Mouse (Mus musculus): ENCODE data around the gene Arhgap4. TPM values are rescaled to one million over a fixed set of nuclear protein-coding genes. Genes with fewer than 3 reads are reported as not detected.
A peak's percentile ranks its signal among the peaks of the same experiment; 100 is the strongest.

The Arhgap4 gene
- polyA plus RNA-seq, 2 experiments = 3.5 to 7.8 TPM

DNA sequence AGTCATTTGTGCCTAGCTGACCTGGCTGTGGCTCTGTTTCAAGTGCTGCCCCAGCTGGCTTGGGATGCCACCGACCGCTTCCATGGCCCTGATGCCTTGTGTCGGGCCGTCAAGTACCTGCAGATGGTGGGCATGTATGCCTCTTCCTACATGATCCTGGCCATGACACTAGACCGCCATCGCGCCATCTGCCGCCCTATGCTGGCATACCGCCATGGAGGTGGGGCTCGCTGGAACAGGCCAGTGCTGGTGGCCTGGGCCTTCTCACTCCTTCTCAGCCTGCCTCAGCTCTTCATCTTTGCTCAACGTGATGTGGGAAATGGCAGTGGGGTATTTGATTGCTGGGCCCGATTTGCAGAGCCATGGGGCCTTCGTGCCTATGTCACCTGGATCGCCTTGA lies 28.8 kb downstream of the Arhgap4 start:
- no peaks in the 10 kb centered on the region for H3K9me3 ChIP-seq (ENCODE audit: control insufficient read depth, low read length)
- no peak overlapping the region for H3K9ac ChIP-seq (replicated peaks)

DNA sequence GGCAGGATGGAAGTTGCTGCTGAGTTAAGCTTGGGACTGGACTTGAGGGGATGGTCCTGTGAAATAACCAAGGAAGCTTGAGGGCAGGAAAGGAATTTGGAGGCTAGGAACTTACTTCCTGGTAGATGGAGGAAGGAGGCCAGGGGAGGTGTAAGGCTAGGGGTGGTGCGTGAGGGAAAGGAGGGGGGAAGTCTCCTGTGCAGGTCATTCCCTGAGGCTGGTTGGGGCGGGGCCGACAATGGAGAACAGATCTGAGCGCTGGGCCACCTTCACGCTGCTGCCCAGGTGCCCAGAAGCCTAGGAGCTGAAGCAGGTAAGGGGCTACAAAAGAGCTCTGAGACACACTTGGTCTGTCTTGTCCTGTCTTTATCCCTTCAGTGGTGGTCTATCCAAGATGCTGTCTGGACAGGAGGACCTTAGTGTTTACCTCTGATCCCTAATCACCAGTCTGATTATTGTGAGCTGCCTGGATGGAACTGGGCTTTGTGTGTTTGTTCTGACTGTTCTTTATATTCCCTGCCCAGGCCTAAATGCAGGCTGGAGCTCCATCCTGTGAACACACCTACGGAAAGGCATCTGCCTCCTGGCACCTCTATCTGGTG lies 30.0 kb downstream of the Arhgap4 start, which contains the start of gene Avpr2:
TSS of gene Avpr2 (plus strand) at position 552 of the 602 bp plus-strand sequence.
- ATAC-seq (ENCODE audit: insufficient read depth) (no peak), DNase-seq (ENCODE audit: low read depth in 3 of 3, low spot score in 3 of 3) (no peak)
- peaks cover 2% of the 10 kb centered on the region; the same call in 1 of the 2 replicates for H3K27me3 ChIP-seq (ENCODE audit: control insufficient read depth, insufficient read depth, low read length)
- no peak within 1 kb of the TSS for H3K27ac ChIP-seq
- WGBS (ENCODE audit: insufficient replicate concordance) = 61% methylated on average over 6 of the region's 6 CpGs
- TF ChIP-seq EP300 (IDR thresholded peaks at IDR 0.05; ENCODE audit: low read depth) (no peak), CTCF (IDR thresholded peaks at IDR 0.05; ENCODE audit: low read depth) (no peak)
- H3K9ac ChIP-seq (replicated peaks) = no peak within 1 kb of the TSS
- H3K9me3 ChIP-seq (ENCODE audit: control insufficient read depth, low read length) = no peaks in the 10 kb centered on the region
- no peak within 1 kb of the TSS for H3K4me3 ChIP-seq (ENCODE audit: insufficient read depth in 1 of 2, low read depth in 2 of 2, low read length in 2 of 2)
- H3K36me3 ChIP-seq (replicated peaks; ENCODE audit: control insufficient read depth, insufficient read depth, low read depth) = no peaks in the 10 kb centered on the region
- no peaks in the 10 kb centered on the region for H3K4me1 ChIP-seq (replicated peaks; ENCODE audit: control insufficient read depth in 2 of 2, insufficient read depth in 2 of 2, low read length in 1 of 2)
- H3K4me2 ChIP-seq (ENCODE audit: low read depth) = no peak within 1 kb of the TSS

More for the DNA sequence above, 28.8 kb downstream of the Arhgap4 start:
- ATAC-seq (ENCODE audit: insufficient read depth) = no peak
- Histone ChIP-seq H3K27me3 (ENCODE audit: control insufficient read depth, insufficient read depth, low read length) (peaks cover 2% of the 10 kb centered on the region; the same call in 1 of the 2 replicates), H3K4me3 (ENCODE audit: insufficient read depth in 1 of 2, low read depth in 2 of 2, low read length in 2 of 2) (no peak overlapping the region), H3K4me1 (replicated peaks; ENCODE audit: control insufficient read depth in 2 of 2, insufficient read depth in 2 of 2, low read length in 1 of 2) (no peaks in the 10 kb centered on the region), H3K36me3 (replicated peaks; ENCODE audit: control insufficient read depth, insufficient read depth, low read depth) (no peaks in the 10 kb centered on the region), H3K27ac (no peak overlapping the region), H3K4me2 (ENCODE audit: low read depth) (no peak overlapping the region)
- no peak for DNase-seq (ENCODE audit: low read depth in 3 of 3, low spot score in 3 of 3)
- TF ChIP-seq EP300 (IDR thresholded peaks at IDR 0.05; ENCODE audit: low read depth) (no peak), CTCF (IDR thresholded peaks at IDR 0.05; ENCODE audit: low read depth) (no peak)
- 74% methylated on average over 14 of the region's 14 CpGs for WGBS (ENCODE audit: insufficient replicate concordance)

DNA sequence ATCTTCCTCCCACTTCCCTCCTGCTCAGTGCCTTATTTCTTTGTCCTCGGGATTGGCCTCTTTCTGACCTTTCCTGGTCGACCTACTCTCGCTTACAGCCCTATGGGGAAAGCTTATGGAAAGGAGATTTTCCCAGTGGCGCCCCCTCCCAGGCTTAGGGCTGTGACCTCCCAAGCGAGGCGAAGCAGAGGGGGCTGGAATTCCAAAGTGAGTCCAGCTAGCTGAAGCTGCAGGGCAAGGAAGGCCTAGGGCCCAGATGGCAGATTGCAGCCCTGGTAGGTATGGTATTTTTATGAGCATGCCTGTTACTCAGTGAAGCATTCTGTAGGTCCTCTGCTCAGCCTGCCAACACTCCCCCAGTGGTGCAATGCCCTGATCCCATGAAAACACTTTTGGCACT lies 40.2 kb downstream of the Arhgap4 start:
- no peak overlapping the region for H3K4me2 ChIP-seq (ENCODE audit: low read depth)
- no peak for TF ChIP-seq EP300 (IDR thresholded peaks at IDR 0.05; ENCODE audit: low read depth)
- H3K27me3 ChIP-seq (ENCODE audit: control insufficient read depth, insufficient read depth, low read length) = peaks cover 19% of the 10 kb centered on the region
- H3K9me3 ChIP-seq (ENCODE audit: control insufficient read depth, low read length) = no peaks in the 10 kb centered on the region
- H3K9ac ChIP-seq (replicated peaks) = no peak overlapping the region
- no peak overlapping the region for H3K4me3 ChIP-seq (ENCODE audit: insufficient read depth in 1 of 2, low read depth in 2 of 2, low read length in 2 of 2)
- ATAC-seq (ENCODE audit: insufficient read depth) (no peak), DNase-seq (ENCODE audit: low read depth in 3 of 3, low spot score in 3 of 3) (no peak)
- no peaks in the 10 kb centered on the region for H3K36me3 ChIP-seq (replicated peaks; ENCODE audit: control insufficient read depth, insufficient read depth, low read depth)
- H3K27ac ChIP-seq = no peak overlapping the region
- 38% methylated on average over 6 of the region's 6 CpGs for WGBS (ENCODE audit: insufficient replicate concordance)
- H3K4me1 ChIP-seq (replicated peaks; ENCODE audit: control insufficient read depth in 2 of 2, insufficient read depth in 2 of 2, low read length in 1 of 2) = no peaks in the 10 kb centered on the region

DNA sequence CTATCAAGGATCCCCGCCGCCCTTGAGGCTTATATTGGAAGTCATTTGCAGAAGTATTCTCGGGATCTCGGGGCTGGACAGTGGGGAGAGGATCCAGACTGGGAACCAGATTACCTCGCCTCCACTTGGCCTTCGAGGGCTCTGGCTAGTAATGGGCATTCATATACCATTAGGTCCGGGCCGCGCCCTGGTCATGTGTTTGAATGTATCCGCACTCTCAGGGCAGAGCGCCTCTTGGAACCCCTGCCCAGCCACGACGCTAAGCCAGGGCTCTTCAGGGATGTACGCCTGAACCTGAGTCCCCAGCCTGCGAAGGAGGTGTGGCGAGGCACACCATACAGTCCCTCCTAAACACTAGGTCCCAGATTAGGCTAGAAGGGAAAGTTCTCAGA lies 40.6 kb downstream of the Arhgap4 start:
- Histone ChIP-seq H3K9me3 (ENCODE audit: control insufficient read depth, low read length) (no peaks in the 10 kb centered on the region), H3K9ac (replicated peaks) (no peak overlapping the region), H3K27ac (no peak overlapping the region), H3K4me2 (ENCODE audit: low read depth) (no peak overlapping the region; the same call in 1 of the 2 replicates), H3K4me1 (replicated peaks; ENCODE audit: control insufficient read depth in 2 of 2, insufficient read depth in 2 of 2, low read length in 1 of 2) (no peaks in the 10 kb centered on the region), H3K4me3 (ENCODE audit: insufficient read depth in 1 of 2, low read depth in 2 of 2, low read length in 2 of 2) (no peak overlapping the region), H3K36me3 (replicated peaks; ENCODE audit: control insufficient read depth, insufficient read depth, low read depth) (no peaks in the 10 kb centered on the region), H3K27me3 (ENCODE audit: control insufficient read depth, insufficient read depth, low read length) (peaks cover 19% of the 10 kb centered on the region)
- no peak for ATAC-seq (ENCODE audit: insufficient read depth)
- DNase-seq (ENCODE audit: low read depth in 3 of 3, low spot score in 3 of 3) = no peak
- 23% methylated on average over 16 of the region's 16 CpGs for WGBS (ENCODE audit: insufficient replicate concordance)
- no peak for TF ChIP-seq EP300 (IDR thresholded peaks at IDR 0.05; ENCODE audit: low read depth)
- TF ChIP-seq CTCF (IDR thresholded peaks at IDR 0.05; ENCODE audit: low read depth) = no peak

DNA sequence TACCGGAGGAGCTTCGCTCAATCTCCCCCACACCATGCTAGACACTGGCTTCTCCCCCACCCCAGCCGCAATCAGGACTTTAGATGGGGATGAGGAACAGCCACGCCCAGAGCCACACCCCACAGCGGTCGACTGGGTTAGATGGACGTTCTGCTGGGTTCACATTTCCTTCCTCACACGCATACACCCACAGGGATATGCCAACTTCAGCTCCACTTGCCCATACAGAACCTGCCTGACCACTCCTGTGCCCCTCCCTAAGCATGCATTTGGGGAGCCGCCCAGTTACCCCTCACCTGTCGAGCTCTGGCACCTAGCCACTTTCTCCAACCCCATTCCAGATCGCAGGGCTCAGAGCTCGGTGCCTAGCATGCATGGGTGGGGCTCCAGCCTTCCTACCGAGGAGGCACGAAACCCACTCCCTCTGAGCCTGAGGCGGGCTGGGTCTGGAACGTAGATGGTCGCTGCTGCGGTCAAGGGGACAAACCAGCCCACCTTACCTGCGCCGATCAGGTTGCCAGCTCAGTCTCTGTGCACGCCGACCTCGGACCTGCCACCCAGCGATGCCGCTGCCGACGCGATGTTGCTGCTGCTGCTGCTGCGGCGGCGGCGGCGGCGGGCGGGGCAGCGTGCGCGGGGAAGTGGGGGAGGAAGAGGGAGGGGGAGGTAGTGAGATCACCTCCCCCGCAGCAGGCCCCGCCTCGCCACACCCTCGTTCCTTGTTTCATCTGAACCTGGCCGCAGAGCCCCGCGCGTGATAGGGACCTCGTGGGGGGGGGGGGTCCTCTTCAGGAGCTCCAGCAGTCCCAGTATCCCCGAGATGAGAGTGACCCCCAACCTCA lies 41.3 kb downstream of the Arhgap4 start:
- Histone ChIP-seq H3K9ac (replicated peaks) (no peak overlapping the region), H3K9me3 (ENCODE audit: control insufficient read depth, low read length) (no peaks in the 10 kb centered on the region), H3K4me2 (ENCODE audit: low read depth) (peak overlapping the region; percentile 36), H3K27ac (no peak overlapping the region), H3K27me3 (ENCODE audit: control insufficient read depth, insufficient read depth, low read length) (peaks cover 19% of the 10 kb centered on the region), H3K4me1 (replicated peaks; ENCODE audit: control insufficient read depth in 2 of 2, insufficient read depth in 2 of 2, low read length in 1 of 2) (no peaks in the 10 kb centered on the region), H3K4me3 (ENCODE audit: insufficient read depth in 1 of 2, low read depth in 2 of 2, low read length in 2 of 2) (no peak overlapping the region), H3K36me3 (replicated peaks; ENCODE audit: control insufficient read depth, insufficient read depth, low read depth) (no peaks in the 10 kb centered on the region)
- ATAC-seq (ENCODE audit: insufficient read depth) (no peak), DNase-seq (ENCODE audit: low read depth in 3 of 3, low spot score in 3 of 3) (no peak)
- TF ChIP-seq CTCF (IDR thresholded peaks at IDR 0.05; ENCODE audit: low read depth) (no peak), EP300 (IDR thresholded peaks at IDR 0.05; ENCODE audit: low read depth) (no peak)
- 20% methylated on average over 30 of the region's 48 CpGs for WGBS (ENCODE audit: insufficient replicate concordance)
